25 mouse cellular contexts compared by ENCODE assay signal in genomic region chr5:141651690-141652377, GRCm38 (mm10).
"Had no signal": no experiment of that assay in that cellular context is flagged by ENCODE, and none has a peak within 500 bp of the region (broad histone marks: within the 10 kb centered on the region; RNA-seq: fewer than 3 reads in every experiment).

No protein-coding gene starts in this region.

- H3K27ac ChIP-seq: forebrain, embryonic 15.5 days; heart, adult 2 months; heart, embryonic 13.5 days; heart, embryonic 15.5 days; hindbrain, embryonic 10.5 days; hindbrain, embryonic 12.5 days; hindbrain, embryonic 14.5 days; limb, embryonic 13.5 days; limb, embryonic 15.5 days; liver, embryonic 14.5 days had no signal

- H3K4me2 ChIP-seq: forebrain, embryonic 15.5 days; heart, embryonic 11.5 days; heart, embryonic 13.5 days; heart, embryonic 15.5 days; hindbrain, embryonic 12.5 days; hindbrain, embryonic 14.5 days; limb, embryonic 13.5 days; limb, embryonic 15.5 days; liver, embryonic 11.5 days had no signal

- H3K4me3 ChIP-seq: forebrain, embryonic 15.5 days; heart, adult 2 months; heart, embryonic 13.5 days; heart, embryonic 15.5 days; hindbrain, embryonic 10.5 days; hindbrain, embryonic 12.5 days; limb, embryonic 13.5 days; limb, embryonic 15.5 days had no signal

- ATAC-seq: forebrain, embryonic 15.5 days; forebrain, postnatal 0 days; hindbrain, embryonic 16.5 days; inflammation-experienced regulatory T-cells, adult 6 months had no signal

- DNase-seq: forebrain, postnatal 0 days; gastrocnemius, postnatal 14 days; heart, adult 2 months; heart, postnatal 14 days; heart, postnatal 4 days; kidney, adult 11 months; kidney, adult 8-10 months; kidney, postnatal 10 days; kidney, postnatal 4 days; layer of hippocampus, adult 9-11 months; layer of hippocampus, postnatal 36 days; left cerebral cortex, postnatal 4 days had no signal

- H3K9ac ChIP-seq: forebrain, embryonic 15.5 days; forebrain, postnatal 0 days; heart, embryonic 13.5 days; heart, embryonic 15.5 days; hindbrain, embryonic 12.5 days; hindbrain, embryonic 14.5 days; limb, embryonic 13.5 days; limb, embryonic 15.5 days; liver, embryonic 14.5 days had no signal

- H3K4me1 ChIP-seq: forebrain, embryonic 15.5 days; heart, embryonic 13.5 days; heart, embryonic 15.5 days; hindbrain, embryonic 12.5 days; limb, embryonic 13.5 days; limb, embryonic 15.5 days had no signal

- H3K36me3 ChIP-seq: forebrain, embryonic 15.5 days; heart, embryonic 13.5 days; heart, embryonic 15.5 days; hindbrain, embryonic 10.5 days; hindbrain, embryonic 12.5 days; limb, embryonic 13.5 days; limb, embryonic 15.5 days had no signal

- H3K9me3 ChIP-seq: forebrain, embryonic 15.5 days; heart, embryonic 13.5 days; heart, embryonic 15.5 days; hindbrain, embryonic 10.5 days; hindbrain, embryonic 12.5 days; limb, embryonic 13.5 days; limb, embryonic 15.5 days had no signal

- H3K27me3 ChIP-seq: forebrain, embryonic 15.5 days; heart, embryonic 13.5 days; heart, embryonic 15.5 days; hindbrain, embryonic 12.5 days; limb, embryonic 13.5 days; limb, embryonic 15.5 days had no signal
